Mouse (Mus musculus) ES-CJ7 (cell line): ENCODE data around the gene Smim6.

Experiments
- DNase-seq: peaks from one replicate; pipeline ENCODE4 v3.0.0; 2011; ENCODE audit warnings: low read depth, low spot score

Gene Smim6

DNA sequence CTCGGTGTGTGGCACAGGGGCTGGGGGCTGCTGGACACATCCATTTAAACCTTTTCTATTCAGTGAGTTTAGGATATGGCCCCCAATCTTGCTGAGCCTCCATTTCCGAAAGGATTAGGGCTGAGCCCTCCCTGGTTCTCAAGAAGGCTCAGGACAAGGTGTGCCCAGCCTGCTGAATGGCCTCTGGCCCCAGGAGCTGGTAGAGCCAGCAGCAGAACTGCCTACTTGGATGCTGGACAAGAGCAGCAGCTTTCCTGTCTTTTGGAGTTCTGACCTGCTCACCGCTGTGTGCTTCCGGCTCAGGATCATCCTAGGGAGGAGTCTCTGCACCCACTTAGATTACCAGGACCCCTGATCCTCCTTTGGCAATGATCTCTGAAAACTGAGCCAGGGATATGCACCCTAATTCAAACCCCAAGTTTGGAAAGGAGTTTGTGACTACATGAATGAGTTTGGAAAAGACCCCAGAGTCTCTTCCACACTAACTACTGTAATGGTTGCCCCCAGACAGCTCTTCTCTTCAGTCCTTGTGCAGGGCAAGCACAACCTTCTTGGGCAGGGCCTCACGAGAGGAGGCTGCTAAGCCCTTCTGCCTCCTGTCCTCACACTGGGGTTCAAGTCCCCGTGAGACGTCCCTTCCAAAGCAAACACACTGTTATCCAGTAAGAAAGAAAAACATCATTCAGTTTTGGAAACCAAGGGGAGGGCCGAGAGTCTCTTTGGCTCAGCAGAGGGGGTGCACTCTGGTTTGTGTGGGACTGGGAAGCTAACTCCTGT lies 11.1 kb upstream of the Smim6 start:
- no peak for DNase-seq

DNA sequence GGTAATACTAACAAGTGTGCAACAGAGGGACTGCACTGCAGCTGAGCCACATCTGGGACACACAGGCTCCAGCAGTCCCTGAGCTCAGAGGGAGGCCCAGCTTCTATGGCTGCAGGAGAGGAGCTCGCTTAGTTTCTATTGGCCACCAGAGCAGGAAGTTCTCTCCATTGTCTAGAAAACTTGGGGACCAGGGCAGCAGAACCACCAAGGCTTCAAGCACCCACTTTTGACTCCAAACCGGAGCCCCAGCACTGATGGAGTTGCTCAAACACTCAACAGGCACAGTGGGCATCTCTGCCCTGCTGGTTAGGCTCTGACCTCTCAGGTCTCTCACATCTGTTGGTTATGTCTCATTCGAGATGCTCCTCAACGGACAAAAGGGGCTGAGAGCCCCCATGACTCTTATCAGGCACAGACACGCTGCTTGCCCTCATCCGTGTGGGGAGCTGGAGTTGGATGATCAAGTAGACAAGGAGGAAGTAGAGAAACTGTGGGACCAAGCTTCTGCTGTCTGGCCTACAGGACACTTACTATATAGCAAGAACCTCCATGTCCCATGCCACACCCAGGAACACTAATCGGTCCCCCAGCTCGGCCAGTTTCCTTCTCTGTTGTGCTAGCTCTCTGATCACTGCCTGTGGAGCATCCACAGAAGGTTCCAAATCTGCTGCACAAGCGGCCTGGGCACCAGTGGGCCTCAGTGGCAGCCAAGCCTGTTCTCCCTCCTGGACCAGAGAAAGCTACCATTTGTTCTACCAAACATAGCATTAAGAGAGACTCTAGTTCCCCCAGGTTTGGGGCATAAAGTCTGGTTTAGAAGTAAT lies 10.3 kb upstream of the Smim6 start:
- DNase-seq: no peak

DNA sequence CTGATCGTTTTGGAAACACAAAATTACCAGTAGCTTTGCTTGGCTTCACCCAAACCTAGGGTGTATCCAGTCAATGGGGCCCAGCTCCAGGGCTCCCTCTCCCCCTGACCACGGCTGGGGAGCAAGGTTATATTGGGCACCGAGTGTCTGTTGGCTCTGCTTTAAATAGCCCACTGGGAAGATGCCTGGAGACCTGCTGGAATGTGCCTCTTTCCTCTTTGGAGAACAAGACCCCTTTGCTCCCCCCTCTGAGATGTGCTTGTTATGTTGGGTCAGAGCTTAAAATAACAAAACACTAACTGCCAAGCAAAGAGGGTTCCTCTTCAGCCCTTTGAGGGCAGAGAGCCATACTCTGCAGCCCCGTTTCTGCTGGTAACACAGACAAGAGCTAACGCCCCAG lies 9.6 kb upstream of the Smim6 start:
- DNase-seq: no peak

DNA sequence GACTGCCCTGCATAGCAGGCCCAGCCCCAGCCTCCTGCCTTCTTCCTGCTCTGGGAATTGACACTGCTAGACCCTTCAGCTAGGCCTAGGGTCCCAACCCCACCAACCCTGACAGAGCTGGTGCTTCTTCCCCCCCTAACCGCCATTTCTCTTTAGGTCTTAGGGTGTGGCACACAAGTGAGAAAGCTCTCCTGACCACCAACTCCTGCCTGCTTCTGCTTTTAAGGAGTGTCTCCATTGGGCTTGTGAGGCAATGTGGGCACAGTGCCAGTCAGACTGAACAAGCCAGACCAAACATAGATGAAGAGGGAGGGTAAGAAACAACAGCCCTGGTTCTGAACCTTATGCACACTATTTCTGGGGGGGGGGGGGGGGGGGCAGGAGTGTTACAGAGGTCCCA lies 9.0 kb upstream of the Smim6 start:
- no peak for DNase-seq

DNA sequence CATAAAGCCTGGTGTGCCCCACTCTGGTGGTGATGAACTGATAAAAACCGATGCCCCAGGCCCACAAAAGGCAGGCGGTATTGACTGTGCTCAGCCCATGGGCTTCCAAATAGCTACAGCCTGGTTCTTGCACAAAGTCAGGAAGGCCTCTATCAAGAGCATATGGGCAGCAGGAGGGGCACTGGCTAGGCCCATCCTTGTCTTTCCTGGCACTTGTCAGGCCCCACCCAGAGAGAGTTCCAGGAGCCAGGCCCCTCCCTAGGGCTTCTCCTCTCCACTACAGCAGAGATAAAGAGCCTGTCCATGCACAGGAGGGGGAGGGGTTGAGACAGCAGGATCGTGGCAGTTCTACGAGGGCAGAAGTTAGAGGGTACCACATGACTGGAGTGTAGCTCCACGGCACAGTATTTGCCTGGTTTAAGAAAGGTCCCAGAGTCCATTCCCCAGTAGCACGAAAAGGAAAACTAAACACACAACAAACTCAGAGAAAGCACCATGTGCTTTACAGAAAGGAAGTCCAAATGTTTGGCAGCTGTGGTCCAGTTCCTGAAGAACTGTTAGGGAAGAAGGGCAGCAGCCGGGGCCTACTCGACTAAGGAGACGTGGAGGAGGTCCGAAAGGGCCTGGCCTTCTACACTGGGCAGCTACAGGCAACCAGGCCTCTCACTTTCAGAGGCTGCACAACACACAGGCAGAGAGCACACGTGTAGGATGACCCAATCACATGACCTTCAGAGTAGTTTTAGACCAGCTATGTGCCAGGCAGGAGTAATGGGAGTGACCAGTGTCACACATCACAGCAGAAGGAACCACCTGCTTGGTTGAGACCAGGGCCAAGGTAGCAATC lies 8.2 kb upstream of the Smim6 start:
- no peak for DNase-seq

DNA sequence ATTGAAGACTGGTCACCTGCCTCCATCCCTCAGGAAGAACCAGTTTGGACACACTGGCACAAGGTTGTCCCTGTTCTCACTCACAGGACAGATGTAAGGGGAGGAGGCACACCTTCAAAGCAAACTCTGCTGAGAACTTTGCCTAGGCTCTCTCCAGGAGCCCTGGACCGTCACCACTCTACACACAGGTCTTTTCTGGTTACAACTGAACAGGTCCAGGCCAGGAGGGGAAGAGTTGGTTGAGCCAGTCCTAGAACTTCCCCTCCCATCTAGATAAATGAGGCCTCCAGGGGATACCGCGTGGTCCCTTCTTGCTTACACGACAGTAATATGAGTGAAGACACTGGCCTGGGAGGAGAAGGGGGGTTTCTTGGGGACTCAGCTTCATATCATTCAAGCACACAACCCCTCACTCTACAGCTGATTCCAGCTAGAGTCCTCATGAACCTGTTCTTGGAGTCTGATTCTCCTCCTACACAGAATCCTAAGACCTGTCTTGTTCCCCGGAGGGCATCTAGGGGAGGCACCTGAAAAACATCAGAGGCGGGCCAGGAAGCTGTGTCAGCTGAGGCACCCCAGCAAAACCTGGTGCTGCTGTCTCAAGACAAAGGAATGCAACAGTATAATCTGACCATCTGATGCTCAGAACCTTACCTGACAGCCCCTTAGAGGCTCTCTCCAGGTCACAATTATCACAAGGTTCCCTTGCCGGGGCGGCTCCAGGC lies 7.4 kb upstream of the Smim6 start:
- no peak for DNase-seq

DNA sequence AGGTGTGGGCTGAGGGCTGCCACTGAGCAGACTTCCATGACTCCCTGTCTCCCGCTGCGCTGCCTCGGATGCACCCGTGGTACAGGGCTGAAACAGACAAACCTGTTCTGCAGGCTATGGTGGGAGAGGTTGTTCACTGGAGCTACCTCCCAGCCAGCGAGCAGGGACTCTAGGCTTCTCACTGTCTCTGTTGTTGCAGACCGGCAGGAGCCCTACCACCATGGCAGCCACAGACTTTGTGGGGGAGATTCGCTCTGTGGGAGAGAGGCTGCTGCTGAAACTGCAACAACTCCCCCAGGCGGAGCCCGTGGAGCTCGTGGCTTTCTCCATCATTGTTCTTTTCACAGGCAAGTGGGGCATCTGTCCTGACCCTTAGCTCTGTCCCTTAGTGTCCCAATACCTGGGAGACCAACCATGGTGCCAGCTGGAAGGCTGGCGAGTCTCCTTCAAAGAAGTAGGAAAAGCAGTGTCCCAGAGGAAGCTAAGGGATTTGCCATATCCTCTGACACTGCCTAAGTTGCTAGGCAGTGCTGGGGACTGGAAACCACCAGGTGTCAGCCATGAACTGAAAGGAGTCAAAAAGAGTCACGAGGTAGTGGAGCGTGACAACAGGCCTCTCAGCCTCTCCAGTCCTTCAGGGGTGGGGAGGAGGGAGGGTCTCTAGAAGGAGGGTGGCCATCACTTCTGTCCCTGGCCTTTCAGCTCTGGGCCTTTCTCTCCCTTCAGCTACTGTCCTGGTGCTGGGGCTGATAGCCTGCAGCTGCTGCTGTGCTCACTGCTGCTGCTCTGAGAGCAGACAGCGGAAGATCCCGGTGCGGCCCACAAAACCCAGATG lies 6.6 kb upstream of the Smim6 start:
- no peak for DNase-seq

DNA sequence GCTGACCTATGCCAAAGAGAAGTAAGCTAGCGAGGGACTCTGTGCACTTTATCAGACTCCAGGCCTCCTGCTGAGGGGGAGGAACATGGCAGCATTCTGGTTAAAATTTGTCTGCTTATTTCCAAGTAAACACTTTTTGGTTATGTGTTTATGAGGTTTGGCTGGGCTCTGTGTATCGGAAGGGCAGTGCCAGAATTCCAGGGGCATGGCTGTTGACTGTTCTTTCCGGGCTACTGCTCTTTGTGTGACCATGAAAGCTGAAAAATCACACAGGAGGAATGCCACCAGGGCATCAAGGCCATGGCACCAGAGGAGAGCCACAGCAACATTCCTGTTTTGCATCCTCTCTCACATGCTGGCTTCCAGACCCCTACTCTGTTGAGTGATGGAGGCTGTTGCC lies 5.7 kb upstream of the Smim6 start:
- DNase-seq: no peak

DNA sequence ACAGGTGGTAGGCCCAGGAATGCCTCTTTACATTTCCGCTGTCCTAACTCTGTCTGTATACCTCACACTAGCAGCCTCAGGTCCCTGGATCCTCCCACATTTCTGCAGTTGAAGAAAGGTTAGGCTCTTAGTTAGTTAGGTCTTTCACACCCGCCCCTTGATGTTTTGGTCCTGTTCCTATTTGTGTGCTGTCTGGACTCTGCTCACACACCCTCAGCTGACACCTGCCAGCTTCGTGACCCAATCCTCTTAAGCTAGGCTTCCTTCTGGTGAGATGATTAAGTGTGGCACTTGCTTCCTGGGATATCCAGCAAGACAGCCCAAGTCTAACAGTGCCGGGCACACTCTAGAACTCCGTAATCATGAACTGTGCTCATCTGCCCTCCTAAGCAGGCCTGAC lies 5.3 kb upstream of the Smim6 start:
- no peak for DNase-seq

DNA sequence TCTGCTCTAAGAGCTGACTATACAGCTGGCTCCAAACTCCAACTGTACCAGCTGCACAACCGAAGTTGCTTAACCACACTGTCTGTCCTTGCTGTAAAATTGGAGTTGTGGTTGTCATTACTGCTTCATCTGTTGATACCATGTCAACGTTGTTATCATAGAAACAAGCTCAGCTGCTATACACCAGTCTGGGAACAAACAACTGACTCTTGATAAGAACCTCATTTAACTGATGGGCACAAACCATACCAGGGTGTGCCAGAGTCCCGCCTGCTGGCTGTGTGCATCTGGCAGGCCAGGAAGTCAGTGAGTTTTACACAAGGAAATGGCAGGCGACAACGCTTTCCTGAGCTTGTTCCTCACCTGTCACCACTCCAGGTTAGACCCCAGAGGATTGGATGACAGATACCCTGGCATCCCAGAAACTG lies 669 bp upstream of the Smim6 start:
- DNase-seq: no peak

DNA sequence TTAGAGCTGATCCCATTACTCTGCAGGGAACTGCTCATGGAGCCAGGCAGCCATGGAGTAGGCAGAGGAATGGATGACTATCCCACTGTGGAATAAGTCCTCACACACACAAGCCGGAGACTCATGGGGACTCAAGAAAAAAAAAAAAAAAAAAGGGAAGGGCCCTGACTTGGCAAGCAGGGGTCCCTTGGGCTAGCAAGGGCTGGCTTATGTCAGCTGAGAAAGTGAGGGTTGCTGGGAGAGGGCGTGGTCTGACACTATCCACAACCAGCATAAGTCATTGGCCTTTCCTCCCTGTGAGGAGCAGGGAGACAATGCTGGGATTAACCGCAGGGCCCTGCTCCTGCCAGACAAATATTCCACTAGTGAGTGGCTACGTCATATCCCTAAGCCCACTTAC lies 4.8 kb downstream of the Smim6 start:
- DNase-seq: no peak

DNA sequence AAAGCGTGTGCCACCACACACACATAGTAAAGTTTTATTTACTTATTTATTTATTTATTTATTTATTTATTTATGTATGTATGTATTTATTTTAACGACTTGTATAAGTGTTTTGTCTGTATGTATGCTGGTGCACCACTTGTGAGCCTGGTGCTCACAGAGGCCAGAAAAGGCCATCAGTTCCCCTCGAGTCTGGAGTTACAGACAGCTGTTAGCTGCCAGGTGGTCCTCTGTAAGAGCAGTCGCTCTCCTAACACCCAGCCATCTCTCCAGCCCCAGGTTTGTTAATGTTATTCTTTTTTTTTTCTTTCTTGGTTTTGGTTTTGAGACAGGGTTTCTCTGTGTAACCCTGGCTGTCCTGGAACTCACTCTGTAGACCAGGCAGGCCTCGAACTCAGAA lies 6.8 kb downstream of the Smim6 start:
- DNase-seq: no peak

DNA sequence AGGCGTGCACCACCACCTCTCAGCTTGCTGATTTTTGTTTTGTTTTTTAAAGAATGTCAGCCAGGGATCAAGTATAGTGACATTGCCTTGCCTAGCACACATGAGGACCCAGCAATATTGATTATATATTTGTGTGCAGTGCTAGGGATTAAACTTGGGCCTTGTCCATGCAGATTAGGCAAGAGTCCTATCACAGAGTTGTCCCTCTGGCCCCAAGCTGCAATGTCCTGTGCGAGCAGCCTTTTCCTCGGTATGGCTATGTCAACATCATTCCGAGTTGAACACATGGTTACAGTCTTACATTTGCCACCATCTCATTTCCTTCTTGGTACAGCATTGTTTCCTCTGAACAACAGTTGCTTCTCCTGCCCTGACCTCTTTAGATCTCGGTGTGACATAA lies 7.3 kb downstream of the Smim6 start:
- DNase-seq: no peak

DNA sequence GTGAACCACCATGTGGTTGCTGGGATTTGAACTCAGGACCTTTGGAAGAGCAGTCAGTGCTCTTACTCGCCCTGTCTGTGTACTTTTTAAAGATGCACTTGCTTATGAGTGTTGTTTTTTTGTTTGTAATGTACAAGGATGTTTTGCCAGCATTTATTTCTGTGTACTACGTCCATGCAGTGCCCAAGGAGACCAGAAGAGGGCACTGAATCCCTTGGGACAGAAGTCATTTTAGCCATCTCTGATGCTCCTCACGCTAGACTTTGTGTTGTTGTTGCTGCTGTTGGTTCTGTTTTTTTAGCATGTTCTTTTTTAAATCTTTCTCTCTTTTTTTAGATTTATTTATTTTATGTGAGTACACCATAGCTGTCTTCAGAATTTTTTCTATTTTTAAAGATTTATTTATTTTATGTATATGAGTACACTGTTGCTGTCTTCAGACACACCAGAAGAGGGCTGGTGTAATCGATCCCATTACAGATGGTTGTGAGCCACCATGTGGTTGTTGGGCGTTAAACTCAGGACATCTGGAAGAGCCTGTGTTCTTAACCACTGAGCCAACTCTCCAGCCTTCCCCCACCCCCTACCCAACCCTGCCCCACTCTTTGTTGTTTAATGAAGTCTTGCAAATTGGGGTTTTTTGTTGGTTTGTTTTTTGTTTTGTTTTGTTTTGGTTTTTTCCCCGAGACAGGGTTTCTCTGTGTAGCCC lies 8.4 kb downstream of the Smim6 start:
- DNase-seq: peak; percentile 75

DNA sequence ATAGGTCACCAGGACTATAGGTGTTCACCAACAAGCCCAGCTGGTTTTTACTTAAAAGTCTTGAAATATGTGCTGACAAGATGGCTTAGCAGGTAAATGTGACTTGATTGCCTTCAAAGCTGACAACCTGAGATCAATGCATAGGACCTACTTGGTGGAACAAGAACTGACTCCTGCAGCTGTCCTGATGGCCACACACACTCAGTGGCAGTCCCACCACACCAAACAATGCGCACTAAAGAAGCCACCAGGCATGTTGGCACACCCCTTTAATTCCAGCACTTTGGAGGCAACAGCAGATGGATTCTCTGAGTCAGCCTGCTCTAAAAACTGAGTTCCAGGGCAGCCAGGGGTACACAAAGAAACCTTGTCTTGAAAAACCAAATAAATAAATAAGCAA lies 10.2 kb downstream of the Smim6 start:
- no peak for DNase-seq

DNA sequence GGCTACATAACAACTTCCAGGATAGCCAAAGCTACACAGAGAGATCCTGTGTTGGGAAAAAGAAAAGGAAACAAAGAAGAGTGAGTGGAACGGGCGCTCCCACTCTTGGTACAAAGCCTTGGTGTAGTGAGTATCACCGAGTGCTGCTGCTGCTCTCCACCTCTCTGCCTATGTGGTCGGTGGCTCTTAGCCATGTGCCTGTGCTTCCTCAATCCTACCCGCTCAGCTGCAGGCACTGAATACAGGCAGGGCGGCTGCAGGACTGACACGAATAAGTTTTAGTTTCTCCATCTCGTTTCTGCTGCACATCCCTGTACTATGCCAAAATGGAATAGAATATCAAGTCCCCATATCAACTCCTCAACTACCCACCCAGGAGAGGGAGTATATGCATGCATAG lies 17.2 kb downstream of the Smim6 start:
- no peak for DNase-seq

DNA sequence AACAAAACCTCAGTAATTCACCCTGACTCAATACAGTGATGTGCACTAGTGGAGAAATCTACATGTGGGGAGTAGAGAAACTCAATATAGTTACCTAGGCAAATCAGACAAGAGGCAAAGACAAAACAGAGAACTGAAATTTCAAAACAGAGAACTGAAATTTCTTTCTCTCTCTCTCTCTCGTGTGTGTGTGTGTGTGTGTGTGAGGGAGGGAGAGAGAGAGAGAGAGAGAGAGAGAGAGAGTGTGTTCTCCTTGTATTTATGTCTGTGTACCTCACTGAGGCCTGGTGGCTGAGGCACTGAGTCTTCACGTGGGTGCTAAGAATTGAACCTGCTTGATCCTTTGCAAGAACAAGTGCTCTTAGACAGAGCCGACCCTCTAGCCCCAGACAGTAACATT lies 18.0 kb downstream of the Smim6 start:
- no peak for DNase-seq

DNA sequence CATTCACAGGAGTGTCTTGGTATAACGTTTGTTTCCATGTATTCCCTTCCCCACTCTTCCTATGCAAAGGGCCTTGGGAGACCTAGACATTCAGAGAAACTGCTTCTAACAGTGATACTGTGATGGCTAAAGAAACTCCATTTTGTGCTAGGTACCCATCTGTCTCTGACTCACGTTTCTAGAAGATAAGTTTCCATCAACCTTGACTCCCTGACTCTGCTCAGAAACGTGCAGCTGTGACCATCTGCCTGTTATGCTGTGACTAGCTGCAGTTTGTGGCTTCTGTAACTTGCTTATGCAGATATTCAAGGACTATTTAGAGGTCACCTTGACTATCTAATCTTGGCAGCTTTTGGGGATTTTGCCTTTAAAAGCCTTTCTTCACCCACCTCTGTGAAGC lies 19.4 kb downstream of the Smim6 start:
- no peak for DNase-seq

DNA sequence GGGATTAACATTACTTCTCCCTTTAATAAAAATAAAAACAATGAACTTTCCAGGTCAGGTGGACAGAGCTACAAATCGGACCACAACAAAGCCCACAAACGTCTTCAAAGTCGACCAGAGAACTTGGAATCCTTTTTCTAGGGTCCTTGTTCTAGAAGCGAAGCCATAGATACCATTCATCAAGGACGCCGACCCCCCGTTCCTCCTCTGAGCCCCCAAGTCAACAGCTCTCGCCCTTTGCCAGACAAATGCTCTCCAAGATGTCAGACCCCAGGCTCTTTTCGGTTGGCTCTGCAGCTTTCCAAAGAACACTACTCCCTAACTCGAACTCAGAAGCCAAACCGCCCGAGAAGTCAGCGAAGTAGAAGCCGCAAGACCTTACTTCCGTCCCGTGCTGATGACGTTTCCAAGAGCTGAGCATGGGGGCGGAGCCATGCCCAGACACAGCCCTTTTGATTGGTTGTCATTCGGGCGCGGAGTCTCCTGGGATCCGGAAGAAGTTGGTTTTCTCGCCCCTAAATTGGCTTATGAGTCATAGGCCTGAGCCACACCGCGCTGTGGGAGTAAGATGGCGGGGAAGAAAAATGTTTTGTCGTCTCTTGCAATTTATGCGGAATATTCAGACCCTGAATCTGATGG lies 21.4 kb downstream of the Smim6 start, which contains the start of the genes Sap30bp and Recql5:
Gene Sap30bp (plus strand): TSS at position 175 of the 639 bp plus-strand sequence.
Gene Recql5 (minus strand): TSS at position 370 of the 639 bp plus-strand sequence.
- peak; percentile 99 for DNase-seq
